Mouse (Mus musculus) liver, embryonic 14.5 days (tissue): ENCODE measurements around the gene Hdac4.

ENCODE experiments used
- CTCF ChIP-seq: IDR thresholded peaks from 2 replicates; pipeline ENCODE4 v1.5.1; 2016; ENCODE audit warnings: antibody characterized with exemption, low read depth, control low read depth
- EP300 ChIP-seq: IDR thresholded peaks from 2 replicates; pipeline ENCODE4 v1.6.1; 2016; ENCODE audit warnings: antibody characterized with exemption, low read depth

GRCm38 (mm10) chr1:92000226-92000625 is 195.3 kb downstream of the Hdac4 start:
- no peak for TF ChIP-seq CTCF
- no peak for TF ChIP-seq EP300
